Mouse (Mus musculus): ENCODE measurements at regions not wholly inside any gene's neighbourhood (a gene's known extent, or its start where the extent isn't known, plus 50 kb on each side); places are given as distances from the start of the nearest gene placed in this dataset.

GRCm38 (mm10) chr5:47390735-47391134 lies 592.2 kb upstream of the Slit2 start:
- no peaks in the 10 kb centered on the region for H3K9me3 ChIP-seq (ENCODE audit: control insufficient read depth, low read length)
- no peaks in the 10 kb centered on the region for H3K4me1 ChIP-seq (ENCODE audit: control insufficient read depth, insufficient read depth, low read length)
- H3K27me3 ChIP-seq (ENCODE audit: control insufficient read depth, insufficient read depth, low read length) = no peaks in the 10 kb centered on the region
- no peak overlapping the region for H3K9ac ChIP-seq (ENCODE audit: low read length)
- 81% methylated on average over 2 of the region's 2 CpGs for WGBS
- ATAC-seq (ENCODE audit: insufficient number of reproducible peaks, low FRiP score, low TSS enrichment, low read depth) (no peak), DNase-seq (ENCODE audit: low spot score) (no peak)
- H3K4me3 ChIP-seq (ENCODE audit: low read depth, low read length) = no peak overlapping the region
- no peak overlapping the region for H3K4me2 ChIP-seq (ENCODE audit: low read depth, severe bottlenecking)
- H3K27ac ChIP-seq (replicated peaks; ENCODE audit: low read depth, low read length) = no peak overlapping the region
- H3K36me3 ChIP-seq (ENCODE audit: control insufficient read depth, insufficient read depth, low read length) = no peaks in the 10 kb centered on the region

DNA sequence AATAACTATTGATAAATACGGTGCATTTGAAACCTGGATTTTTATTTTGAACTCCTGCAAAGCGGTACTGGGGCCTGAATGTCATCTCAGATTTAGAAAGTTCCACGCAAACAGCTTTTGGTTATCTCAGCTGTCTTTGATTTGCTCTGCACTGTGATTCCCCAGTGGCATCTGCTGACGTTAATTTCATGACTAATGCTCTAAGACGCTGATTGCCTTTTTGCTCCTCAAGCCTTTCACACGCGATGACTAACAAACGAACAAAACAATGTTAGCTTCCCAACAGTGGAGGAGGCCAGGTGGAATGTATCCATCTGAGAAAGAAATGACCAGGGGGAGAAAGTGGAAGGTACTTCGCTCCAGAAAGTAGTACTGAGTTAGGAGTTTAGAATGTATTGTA lies 586.1 kb upstream of the Slit2 start:
- Histone ChIP-seq H3K36me3 (ENCODE audit: control insufficient read depth, insufficient read depth, low read length) (no peaks in the 10 kb centered on the region), H3K4me3 (ENCODE audit: low read depth, low read length) (no peak overlapping the region), H3K27ac (replicated peaks; ENCODE audit: low read depth, low read length) (no peak overlapping the region), H3K4me2 (ENCODE audit: low read depth, severe bottlenecking) (no peak overlapping the region), H3K9me3 (ENCODE audit: control insufficient read depth, low read length) (no peaks in the 10 kb centered on the region), H3K27me3 (ENCODE audit: control insufficient read depth, insufficient read depth, low read length) (no peaks in the 10 kb centered on the region), H3K9ac (ENCODE audit: low read length) (no peak overlapping the region), H3K4me1 (ENCODE audit: control insufficient read depth, insufficient read depth, low read length) (no peaks in the 10 kb centered on the region)
- 72% methylated on average over 9 of the region's 9 CpGs for WGBS
- ATAC-seq (ENCODE audit: insufficient number of reproducible peaks, low FRiP score, low TSS enrichment, low read depth) = no peak
- DNase-seq (ENCODE audit: low spot score) = no peak

GRCm38 (mm10) chr5:47421916-47422315 lies 561.0 kb upstream of the Slit2 start:
- H3K27me3 ChIP-seq (ENCODE audit: control insufficient read depth, insufficient read depth, low read length) = no peaks in the 10 kb centered on the region
- H3K9ac ChIP-seq (ENCODE audit: low read length) = no peak overlapping the region
- no peak overlapping the region for H3K27ac ChIP-seq (replicated peaks; ENCODE audit: low read depth, low read length)
- H3K4me1 ChIP-seq (ENCODE audit: control insufficient read depth, insufficient read depth, low read length) = no peaks in the 10 kb centered on the region
- ATAC-seq (ENCODE audit: insufficient number of reproducible peaks, low FRiP score, low TSS enrichment, low read depth) (no peak), DNase-seq (ENCODE audit: low spot score) (no peak)
- no peak overlapping the region for H3K4me2 ChIP-seq (ENCODE audit: low read depth, severe bottlenecking)
- 56% methylated on average over 2 of the region's 2 CpGs for WGBS
- H3K36me3 ChIP-seq (ENCODE audit: control insufficient read depth, insufficient read depth, low read length) = no peaks in the 10 kb centered on the region
- no peak overlapping the region for H3K4me3 ChIP-seq (ENCODE audit: low read depth, low read length)
- no peaks in the 10 kb centered on the region for H3K9me3 ChIP-seq (ENCODE audit: control insufficient read depth, low read length)

GRCm38 (mm10) chr5:47426040-47426439 lies 556.9 kb upstream of the Slit2 start:
- DNase-seq (ENCODE audit: low spot score) (no peak), ATAC-seq (ENCODE audit: insufficient number of reproducible peaks, low FRiP score, low TSS enrichment, low read depth) (no peak)
- Histone ChIP-seq H3K4me3 (ENCODE audit: low read depth, low read length) (no peak overlapping the region), H3K4me1 (ENCODE audit: control insufficient read depth, insufficient read depth, low read length) (0 out of 2 replicates have a peak, but pooled peaks cover 3% of the 10 kb centered on the region), H3K9me3 (ENCODE audit: control insufficient read depth, low read length) (no peaks in the 10 kb centered on the region), H3K36me3 (ENCODE audit: control insufficient read depth, insufficient read depth, low read length) (no peaks in the 10 kb centered on the region), H3K9ac (ENCODE audit: low read length) (no peak overlapping the region), H3K27ac (replicated peaks; ENCODE audit: low read depth, low read length) (no peak overlapping the region), H3K4me2 (ENCODE audit: low read depth, severe bottlenecking) (no peak overlapping the region), H3K27me3 (ENCODE audit: control insufficient read depth, insufficient read depth, low read length) (no peaks in the 10 kb centered on the region)
- WGBS = 94% methylated on average over 4 of the region's 4 CpGs

- DNase-seq (ENCODE audit: low spot score) (no peak), ATAC-seq (ENCODE audit: insufficient number of reproducible peaks, low FRiP score, low TSS enrichment, low read depth) (no peak)
- Histone ChIP-seq H3K9me3 (ENCODE audit: control insufficient read depth, low read length) (no peaks in the 10 kb centered on the region), H3K4me2 (ENCODE audit: low read depth, severe bottlenecking) (no peak overlapping the region), H3K27ac (replicated peaks; ENCODE audit: low read depth, low read length) (no peak overlapping the region), H3K9ac (ENCODE audit: low read length) (no peak overlapping the region), H3K4me1 (ENCODE audit: control insufficient read depth, insufficient read depth, low read length) (0 out of 2 replicates have a peak, but pooled peaks cover 3% of the 10 kb centered on the region), H3K27me3 (ENCODE audit: control insufficient read depth, insufficient read depth, low read length) (no peaks in the 10 kb centered on the region), H3K4me3 (ENCODE audit: low read depth, low read length) (no peak overlapping the region), H3K36me3 (ENCODE audit: control insufficient read depth, insufficient read depth, low read length) (no peaks in the 10 kb centered on the region)
- WGBS = 80% methylated on average over 6 of the region's 6 CpGs
Measured at GRCm38 (mm10) chr5:47426467-47426866, 556.5 kb upstream of the Slit2 start.

DNA sequence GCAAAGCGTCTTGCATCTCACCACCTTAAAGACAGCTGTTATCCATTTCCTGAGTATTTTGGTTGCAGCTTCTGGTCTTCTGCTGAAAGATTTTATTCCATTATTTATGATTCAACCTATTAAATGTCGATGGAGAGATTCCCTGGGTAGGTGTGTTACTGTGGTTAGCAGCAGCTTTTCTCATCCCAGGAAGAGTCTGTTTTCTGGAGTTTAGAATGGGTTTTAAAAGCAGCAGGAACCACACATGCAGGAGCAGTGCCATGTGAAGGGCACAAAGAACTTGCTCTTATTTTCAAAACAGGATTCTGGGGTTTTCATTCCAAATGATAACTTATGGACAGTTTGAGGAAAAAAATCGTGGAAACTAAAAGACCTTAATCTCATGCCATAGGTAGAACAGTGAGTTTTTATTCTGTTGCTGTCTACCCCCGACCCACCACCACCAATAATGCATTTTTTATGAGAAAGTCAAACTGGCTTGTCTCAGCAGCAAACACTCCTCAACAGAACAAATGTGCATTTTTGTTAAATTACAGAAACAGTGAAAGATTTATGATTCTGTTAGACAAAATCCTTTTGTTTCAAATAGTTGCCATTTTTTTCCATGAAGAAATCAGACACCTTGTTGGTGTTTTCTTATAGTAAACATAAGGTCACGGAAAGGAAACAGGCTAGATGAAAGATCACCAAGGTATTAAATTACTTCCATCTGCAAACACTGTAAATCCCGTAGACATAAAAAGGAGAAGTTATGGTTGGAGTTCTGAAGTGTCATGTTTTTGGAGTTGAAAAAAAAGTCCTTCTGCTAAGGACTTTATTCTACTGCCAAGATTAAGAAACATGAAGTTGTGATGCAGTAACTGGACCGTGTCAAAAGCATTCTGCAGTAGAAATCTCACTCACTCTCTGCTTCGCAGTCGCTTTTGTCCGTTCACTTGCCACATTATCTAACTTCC lies 553.4 kb upstream of the Slit2 start:
- no peak overlapping the region for H3K4me2 ChIP-seq (ENCODE audit: low read depth, severe bottlenecking)
- 0 out of 2 replicates have a peak, but pooled peaks cover 3% of the 10 kb centered on the region for H3K4me1 ChIP-seq (ENCODE audit: control insufficient read depth, insufficient read depth, low read length)
- no peak for DNase-seq (ENCODE audit: low spot score)
- no peaks in the 10 kb centered on the region for H3K27me3 ChIP-seq (ENCODE audit: control insufficient read depth, insufficient read depth, low read length)
- H3K36me3 ChIP-seq (ENCODE audit: control insufficient read depth, insufficient read depth, low read length) = no peaks in the 10 kb centered on the region
- WGBS = 33% methylated on average over 10 of the region's 10 CpGs
- H3K9me3 ChIP-seq (ENCODE audit: control insufficient read depth, low read length) = no peaks in the 10 kb centered on the region
- H3K9ac ChIP-seq (ENCODE audit: low read length) = no peak overlapping the region
- H3K27ac ChIP-seq (replicated peaks; ENCODE audit: low read depth, low read length) = no peak overlapping the region
- peak; percentile 57; the same call in 1 of the 2 replicates for ATAC-seq (ENCODE audit: insufficient number of reproducible peaks, low FRiP score, low TSS enrichment, low read depth)
- H3K4me3 ChIP-seq (ENCODE audit: low read depth, low read length) = no peak overlapping the region

DNA sequence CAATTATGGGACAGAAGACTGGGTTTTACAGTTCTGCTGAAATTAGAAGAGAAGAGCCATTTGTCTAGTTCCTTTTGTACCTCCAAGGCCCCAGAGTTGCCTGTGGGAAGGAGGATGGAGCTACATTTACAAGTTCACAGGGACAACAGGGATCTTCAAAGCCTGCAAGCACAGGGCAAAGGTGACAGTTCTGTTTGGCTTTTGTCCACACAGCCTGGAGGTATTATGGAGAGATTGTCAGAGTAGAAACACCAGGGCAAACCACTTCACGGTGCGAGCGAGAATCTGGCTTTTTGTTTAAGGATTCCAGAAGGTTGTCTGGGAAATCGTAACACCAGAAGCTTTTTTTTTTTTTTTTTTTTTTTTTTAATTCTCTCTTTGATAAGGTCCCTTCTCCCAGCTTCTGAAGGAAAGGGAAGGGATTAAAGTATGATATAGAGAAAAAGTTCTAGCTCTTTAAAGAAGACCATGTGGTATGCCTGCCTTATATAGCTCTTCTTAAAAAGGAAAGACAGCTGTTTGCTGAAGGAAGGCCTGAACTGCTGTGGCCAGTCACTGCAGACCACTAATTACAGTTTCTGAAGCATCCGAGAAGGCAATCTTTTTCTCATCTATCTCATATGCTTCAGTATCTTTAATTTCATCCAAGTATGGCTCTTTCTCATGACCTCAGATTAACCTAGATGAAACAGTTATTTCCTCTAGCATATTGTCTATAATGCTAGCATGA lies 551.2 kb upstream of the Slit2 start:
- ATAC-seq (ENCODE audit: insufficient number of reproducible peaks, low FRiP score, low TSS enrichment, low read depth) = no peak
- Histone ChIP-seq H3K4me1 (ENCODE audit: control insufficient read depth, insufficient read depth, low read length) (0 out of 2 replicates have a peak, but pooled peaks cover 3% of the 10 kb centered on the region), H3K4me2 (ENCODE audit: low read depth, severe bottlenecking) (no peak overlapping the region), H3K9ac (ENCODE audit: low read length) (no peak overlapping the region), H3K4me3 (ENCODE audit: low read depth, low read length) (no peak overlapping the region), H3K27me3 (ENCODE audit: control insufficient read depth, insufficient read depth, low read length) (no peaks in the 10 kb centered on the region), H3K9me3 (ENCODE audit: control insufficient read depth, low read length) (no peaks in the 10 kb centered on the region), H3K36me3 (ENCODE audit: control insufficient read depth, insufficient read depth, low read length) (no peaks in the 10 kb centered on the region), H3K27ac (replicated peaks; ENCODE audit: low read depth, low read length) (no peak overlapping the region)
- no peak for DNase-seq (ENCODE audit: low spot score)
- WGBS = 39% methylated on average over 5 of the region's 5 CpGs

DNA sequence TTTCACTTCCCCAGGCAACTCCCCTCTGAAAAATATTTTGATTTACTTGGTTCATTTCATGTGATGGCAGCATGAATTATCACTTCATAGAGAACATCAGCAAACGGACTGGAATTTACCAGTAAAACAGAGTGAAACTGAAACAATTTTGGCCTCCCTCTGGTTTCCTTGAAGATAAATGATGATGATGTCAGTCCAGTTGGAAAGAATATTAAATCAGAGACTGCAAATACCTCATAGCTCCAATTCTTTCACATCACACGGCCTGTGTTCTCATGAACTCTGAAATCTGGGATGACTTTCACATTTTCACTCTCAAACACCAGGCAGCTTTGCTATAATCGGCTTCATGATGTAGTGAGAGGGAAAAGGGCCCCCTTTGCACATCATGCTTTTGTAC lies 546.5 kb upstream of the Slit2 start:
- H3K36me3 ChIP-seq (ENCODE audit: control insufficient read depth, insufficient read depth, low read length) = no peaks in the 10 kb centered on the region
- no peaks in the 10 kb centered on the region for H3K4me1 ChIP-seq (ENCODE audit: control insufficient read depth, insufficient read depth, low read length)
- DNase-seq (ENCODE audit: low spot score) (no peak), ATAC-seq (ENCODE audit: insufficient number of reproducible peaks, low FRiP score, low TSS enrichment, low read depth) (no peak)
- 62% methylated on average over 3 of the region's 3 CpGs for WGBS
- no peak overlapping the region for H3K4me3 ChIP-seq (ENCODE audit: low read depth, low read length)
- no peak overlapping the region for H3K4me2 ChIP-seq (ENCODE audit: low read depth, severe bottlenecking)
- no peaks in the 10 kb centered on the region for H3K27me3 ChIP-seq (ENCODE audit: control insufficient read depth, insufficient read depth, low read length)
- no peaks in the 10 kb centered on the region for H3K9me3 ChIP-seq (ENCODE audit: control insufficient read depth, low read length)
- H3K27ac ChIP-seq (replicated peaks; ENCODE audit: low read depth, low read length) = no peak overlapping the region
- H3K9ac ChIP-seq (ENCODE audit: low read length) = no peak overlapping the region
